Mouse (Mus musculus) liver, embryonic 11.5 days (tissue): ENCODE measurements around the gene Nptxr. TPM values are rescaled to one million over a fixed set of nuclear protein-coding genes. Genes with fewer than 3 reads are reported as not detected.

ENCODE experiments used
- ATAC-seq: fragments of 200-750 bp; cut with Nextera tagmentation; replicated peaks from 2 replicates; pipeline ENCODE4 v1.8.0; 2017; ENCODE audit warnings: moderate number of reproducible peaks, mild to moderate bottlenecking, moderate TSS enrichment, moderate library complexity; ENCODE audit not compliant: low FRiP score
- DNase-seq: peaks from one replicate; pipeline ENCODE4 v3.0.0-alpha.2; 2017; ENCODE audit warnings: low spot score
- H3K27ac ChIP-seq: fragments of 300-500 bp; sonication (generic); 2 replicates; pipeline ENCODE4 v1.5.1; 2014; ENCODE audit warnings: mild to moderate bottlenecking, low read depth, low read length, control low read depth
- H3K27me3 ChIP-seq: fragments of 300-500 bp; sonication (generic); replicated peaks from 2 replicates; pipeline ENCODE4 v1.6.1; 2014; ENCODE audit warnings: low read length, mixed read lengths; ENCODE audit not compliant: control insufficient read depth, insufficient read depth
- H3K36me3 ChIP-seq: fragments of 300-500 bp; sonication (generic); 2 replicates; pipeline ENCODE4 v1.6.1; 2014; ENCODE audit warnings: mild to moderate bottlenecking, low read length, moderate library complexity, mixed read lengths; ENCODE audit not compliant: control insufficient read depth, insufficient read depth
- H3K4me1 ChIP-seq: fragments of 300-500 bp; sonication (generic); replicated peaks from 2 replicates; pipeline ENCODE4 v1.6.1; 2014; ENCODE audit warnings: low read length, mixed read lengths; ENCODE audit not compliant: control insufficient read depth, insufficient read depth
- H3K4me2 ChIP-seq: fragments of 300-500 bp; sonication (generic); 2 replicates; pipeline ENCODE4 v1.6.1; 2014; ENCODE audit warnings: mild to moderate bottlenecking, control low read depth, moderate library complexity
- H3K4me3 ChIP-seq: fragments of 300-500 bp; sonication (generic); 2 replicates; pipeline ENCODE4 v1.5.1; 2014; ENCODE audit warnings: low read depth, low read length, control low read depth
- H3K9ac ChIP-seq: fragments of 300-500 bp; sonication (generic); 2 replicates; pipeline ENCODE4 v1.6.1; 2014; ENCODE audit warnings: low read depth, low read length, control low read depth
- H3K9me3 ChIP-seq: fragments of 300-500 bp; sonication (generic); 2 replicates; pipeline ENCODE4 v1.6.1; 2016; ENCODE audit warnings: low read length, inconsistent platforms, mixed read lengths; ENCODE audit not compliant: control insufficient read depth
- WGBS: fragments of 180-500 bp; shearing (Covaris S2); extraction: QIAGEN DNeasy Blood & Tissue Kit; methylation state at CpG from one replicate; pipeline ENCODE4 v1.1.7; 2014; 5-methylcytosine and 5-hydroxymethylcytosine counted together
- polyA plus RNA-seq: library from polyadenylated mRNA; unstranded; fragments of >200 nt; fragmentation: Nextera tagmentation; extraction: Ambion mirVana; gene quantifications from 2 replicates; pipeline ENCODE4 v1.2.1, GENCODE M21; 2014

The Nptxr gene
- polyA plus RNA-seq, 1 experiment from 2014 or later, result 0.43 TPM

GRCm38 (mm10) chr15:79747998-79748397 is 56.6 kb downstream of the Nptxr start:
- 52% methylated on average over 11 of the region's 11 CpGs for WGBS
- Histone ChIP-seq H3K27ac (no peak overlapping the region), H3K27me3 (no peaks in the 10 kb centered on the region), H3K4me2 (no peak overlapping the region), H3K4me1 (peaks cover 2% of the 10 kb centered on the region), H3K36me3 (no peaks in the 10 kb centered on the region), H3K9ac (no peak overlapping the region), H3K9me3 (no peaks in the 10 kb centered on the region), H3K4me3 (no peak overlapping the region)
- DNase-seq (no peak), ATAC-seq (no peak)

DNA sequence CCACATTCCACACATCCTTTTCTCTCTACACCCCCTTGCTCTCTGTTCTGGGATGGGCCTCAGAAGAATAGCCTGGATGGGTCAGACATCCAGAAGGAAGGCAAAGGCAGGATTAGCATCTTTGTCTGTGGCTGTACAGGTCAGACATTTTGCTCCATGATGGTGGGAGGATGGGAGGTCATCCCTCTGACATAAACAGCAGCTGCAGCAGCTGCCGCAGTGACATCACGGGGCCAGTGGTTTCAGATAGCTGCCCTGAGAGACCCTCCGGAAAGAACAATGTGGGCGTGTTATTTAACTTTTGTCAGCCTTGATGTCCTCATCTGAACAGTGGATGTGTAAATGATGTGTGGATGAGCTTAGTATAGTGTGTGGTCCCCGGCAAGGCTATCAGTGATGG is 58.7 kb downstream of the Nptxr start:
- no peaks in the 10 kb centered on the region for H3K36me3 ChIP-seq
- no peak for ATAC-seq
- no peaks in the 10 kb centered on the region for H3K9me3 ChIP-seq
- H3K4me1 ChIP-seq, result peaks cover 17% of the 10 kb centered on the region
- H3K4me2 ChIP-seq, result no peak overlapping the region
- H3K4me3 ChIP-seq, result no peak overlapping the region
- no peaks in the 10 kb centered on the region for H3K27me3 ChIP-seq
- no peak for DNase-seq
- no peak overlapping the region for H3K27ac ChIP-seq
- no peak overlapping the region for H3K9ac ChIP-seq
- 80% methylated on average over 5 of the region's 5 CpGs for WGBS

DNA sequence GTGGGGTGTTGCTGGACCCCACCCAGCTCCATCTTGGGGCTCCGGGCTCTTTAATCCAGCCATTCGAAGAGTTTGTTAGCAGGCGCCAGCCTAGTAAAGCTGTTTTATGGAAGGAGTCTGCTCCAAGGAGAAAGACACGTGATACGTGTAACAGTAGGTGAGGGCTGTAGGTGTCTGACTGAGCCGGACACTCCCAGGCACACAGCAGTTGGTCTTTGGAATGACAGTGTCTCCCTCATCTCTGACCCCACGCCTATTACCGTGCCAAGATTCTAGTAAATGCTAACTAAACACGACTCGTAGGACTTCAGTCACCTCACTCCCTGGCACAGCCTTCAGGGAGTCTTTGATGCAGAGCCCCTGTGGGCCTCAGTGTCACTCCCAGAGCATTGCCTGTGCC is 59.3 kb downstream of the Nptxr start:
- no peaks in the 10 kb centered on the region for H3K36me3 ChIP-seq
- H3K4me3 ChIP-seq, result no peak overlapping the region
- WGBS, result 81% methylated on average over 10 of the region's 10 CpGs
- no peak overlapping the region for H3K9ac ChIP-seq
- DNase-seq (no peak), ATAC-seq (no peak)
- H3K27me3 ChIP-seq, result no peaks in the 10 kb centered on the region
- peaks cover 22% of the 10 kb centered on the region for H3K4me1 ChIP-seq
- no peak overlapping the region for H3K27ac ChIP-seq
- no peaks in the 10 kb centered on the region for H3K9me3 ChIP-seq
- H3K4me2 ChIP-seq, result no peak overlapping the region

GRCm38 (mm10) chr15:79744742-79745141 is 59.8 kb downstream of the Nptxr start:
- Histone ChIP-seq H3K9ac (no peak overlapping the region), H3K4me2 (no peak overlapping the region), H3K9me3 (no peaks in the 10 kb centered on the region), H3K4me1 (peaks cover 22% of the 10 kb centered on the region), H3K4me3 (no peak overlapping the region), H3K27me3 (no peaks in the 10 kb centered on the region), H3K36me3 (no peaks in the 10 kb centered on the region), H3K27ac (no peak overlapping the region)
- ATAC-seq, result no peak
- DNase-seq, result no peak
- WGBS, result 70% methylated on average over 8 of the region's 8 CpGs

DNA sequence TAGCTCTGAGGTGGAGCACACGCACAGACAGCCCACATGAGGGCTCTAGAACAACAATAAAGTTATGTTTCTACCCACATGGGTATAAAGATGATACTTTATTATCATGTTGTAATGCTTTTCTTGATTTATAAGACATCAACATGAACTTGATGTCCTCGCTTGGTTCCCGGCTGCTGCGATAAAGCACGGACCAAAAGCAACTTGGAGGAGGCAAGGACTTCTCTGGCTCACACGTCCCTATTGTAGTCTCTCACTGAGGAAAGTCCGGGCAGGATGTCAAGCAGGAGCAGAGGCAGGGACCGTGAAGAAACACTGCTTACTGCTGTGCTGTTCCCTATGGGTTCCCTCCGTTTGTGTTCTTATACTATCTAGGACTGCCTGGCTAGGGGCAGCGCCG is 60.6 kb downstream of the Nptxr start:
- ATAC-seq (no peak), DNase-seq (no peak)
- Histone ChIP-seq H3K4me3 (no peak overlapping the region), H3K4me2 (no peak overlapping the region), H3K4me1 (peaks cover 25% of the 10 kb centered on the region), H3K27me3 (no peaks in the 10 kb centered on the region), H3K9ac (no peak overlapping the region), H3K27ac (no peak overlapping the region), H3K36me3 (no peaks in the 10 kb centered on the region), H3K9me3 (no peaks in the 10 kb centered on the region)
- 90% methylated on average over 11 of the region's 11 CpGs for WGBS

DNA sequence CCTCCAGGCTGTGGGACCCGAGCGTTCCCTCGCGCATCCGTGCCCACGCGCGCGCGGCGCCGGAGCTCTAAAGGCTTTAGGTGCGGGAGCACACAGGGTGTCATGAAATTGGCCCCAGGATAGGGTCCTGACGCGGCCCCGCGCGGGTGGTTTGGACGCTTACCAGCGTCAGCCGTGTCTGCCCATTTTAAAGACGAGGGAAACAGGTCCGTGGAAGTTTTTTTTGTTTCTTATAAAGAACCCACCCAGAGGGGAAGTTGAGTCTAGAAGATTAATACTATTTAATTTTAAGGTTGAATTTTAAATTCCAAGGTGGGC is 61.9 kb downstream of the Nptxr start:
- H3K9ac ChIP-seq, result peak overlapping the region; percentile 83
- peak overlapping the region; percentile 97 for H3K4me2 ChIP-seq
- H3K4me1 ChIP-seq, result peaks cover 25% of the 10 kb centered on the region
- peak overlapping the region; percentile 95 for H3K4me3 ChIP-seq
- peaks cover 7% of the 10 kb centered on the region for H3K36me3 ChIP-seq
- ATAC-seq (peak; percentile 16), DNase-seq (no peak)
- H3K9me3 ChIP-seq, result no peaks in the 10 kb centered on the region
- no peaks in the 10 kb centered on the region for H3K27me3 ChIP-seq
- no peak overlapping the region for H3K27ac ChIP-seq
- WGBS, result under 1% methylated on average over 23 of the region's 23 CpGs

- DNase-seq (peak; percentile 87), ATAC-seq (peak; percentile 87)
- H3K36me3 ChIP-seq, result peaks cover 10% of the 10 kb centered on the region
- H3K4me1 ChIP-seq, result peaks cover 25% of the 10 kb centered on the region
- WGBS, result under 1% methylated on average over 92 of the region's 93 CpGs
- peak within 1 kb of the TSS; percentile 95 for H3K4me3 ChIP-seq
- no peaks in the 10 kb centered on the region for H3K27me3 ChIP-seq
- H3K9ac ChIP-seq, result peak within 1 kb of the TSS; percentile 83
- H3K27ac ChIP-seq, result peak within 1 kb of the TSS; percentile 65
- peak within 1 kb of the TSS; percentile 97 for H3K4me2 ChIP-seq
- no peaks in the 10 kb centered on the region for H3K9me3 ChIP-seq
Observed at GRCm38 (mm10) chr15:79741921-79742705, 62.5 kb downstream of the Nptxr start, which contains the start of gene Sun2. Gene Sun2, minus strand, starts transcription at chr15:79742536.

DNA sequence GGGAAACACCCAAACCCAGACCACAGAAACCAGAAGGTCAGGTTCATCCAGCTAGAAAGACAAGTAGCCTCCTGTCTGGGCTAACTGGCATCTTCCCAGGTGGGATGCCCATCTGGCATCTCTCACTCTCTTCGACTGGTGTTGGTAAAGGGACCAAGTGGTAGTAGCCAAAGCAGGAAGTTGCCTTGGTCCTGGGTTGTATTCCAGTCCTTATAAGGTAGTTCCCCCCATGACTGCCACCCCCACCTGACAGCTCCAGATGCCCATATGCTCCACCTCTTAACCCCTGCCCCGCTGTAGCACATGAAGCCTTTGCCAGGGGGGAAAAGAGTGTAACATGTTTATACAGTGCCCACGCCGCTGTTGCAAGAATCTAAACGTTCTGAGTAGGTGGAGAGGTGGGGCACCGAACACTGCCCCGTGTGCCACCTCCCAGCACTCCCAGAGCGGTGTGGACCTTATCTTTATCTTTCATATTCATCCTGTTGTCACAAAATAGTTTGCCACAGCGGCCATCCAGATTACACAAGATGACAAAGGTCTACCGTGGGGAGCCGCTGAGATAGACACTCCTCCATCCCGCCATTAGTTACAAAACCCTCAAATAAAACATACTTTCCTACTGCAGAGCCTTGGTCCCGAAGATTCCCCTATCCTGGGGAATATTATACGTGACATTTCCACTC is 63.2 kb downstream of the Nptxr start:
- Histone ChIP-seq H3K4me1 (peaks cover 25% of the 10 kb centered on the region), H3K27me3 (no peaks in the 10 kb centered on the region), H3K4me2 (peak overlapping the region; percentile 97), H3K9me3 (no peaks in the 10 kb centered on the region), H3K4me3 (peak overlapping the region; percentile 95), H3K36me3 (peaks cover 16% of the 10 kb centered on the region), H3K9ac (peak overlapping the region; percentile 83), H3K27ac (no peak overlapping the region)
- ATAC-seq (no peak), DNase-seq (no peak)
- 19% methylated on average over 14 of the region's 14 CpGs for WGBS

- peak overlapping the region; percentile 95; the same call in 1 of the 2 replicates for H3K4me3 ChIP-seq
- ATAC-seq (no peak), DNase-seq (no peak)
- 37% methylated on average over 3 of the region's 3 CpGs for WGBS
- no peak overlapping the region for H3K27ac ChIP-seq
- peaks cover 25% of the 10 kb centered on the region for H3K4me1 ChIP-seq
- no peaks in the 10 kb centered on the region for H3K9me3 ChIP-seq
- no peaks in the 10 kb centered on the region for H3K27me3 ChIP-seq
- no peak overlapping the region for H3K9ac ChIP-seq
- H3K36me3 ChIP-seq, result peaks cover 16% of the 10 kb centered on the region
- peak overlapping the region; percentile 97 for H3K4me2 ChIP-seq
Observed at GRCm38 (mm10) chr15:79740739-79741138, 63.8 kb downstream of the Nptxr start.
